In genomic region chr6:71823488-71823887, GRCm38 (mm10) we compare ENCODE assay signal across 7 mouse cellular contexts. TPM values are rescaled to one million over a fixed set of nuclear protein-coding genes. Genes with fewer than 3 reads are reported as not detected.
A peak's percentile ranks its signal among the peaks of the same experiment; 100 is the strongest.
DNase-seq lines count a peak whose midpoint lies in the region; ATAC-seq and TF ChIP-seq lines count a peak whose summit lies in the region.

No protein-coding gene starts in this region.

- intact Hi-C loops in left cerebral cortex, postnatal 4 days (cut with DNase I), result no loop called here

- H3K9me3 ChIP-seq in intestine, postnatal 0 days (ENCODE audit: control insufficient read depth), result no peaks in the 10 kb centered on the region
- H3K9me3 ChIP-seq in midbrain, embryonic 12.5 days, result no peaks in the 10 kb centered on the region

- peak overlapping the region; percentile 74 for H3K4me2 ChIP-seq in intestine, postnatal 0 days (replicated peaks; ENCODE audit: low read depth)
- H3K4me2 ChIP-seq in midbrain, embryonic 12.5 days (replicated peaks), result peak overlapping the region; percentile 65

- no peaks in the 10 kb centered on the region for H3K27me3 ChIP-seq in intestine, postnatal 0 days (replicated peaks; ENCODE audit: control insufficient read depth, insufficient read depth, low read length)
- no peaks in the 10 kb centered on the region for H3K27me3 ChIP-seq in midbrain, embryonic 12.5 days
- H3K27me3 ChIP-seq in small intestine, adult 2 months (ENCODE audit: control insufficient read depth, insufficient read depth, low read length), result no peaks in the 10 kb centered on the region

- DNase-seq in adrenal gland, adult 8-10 months, result peak; percentile 88
- DNase-seq in embryo, embryonic 9.5 days (ENCODE audit: extremely low spot score), result peak; percentile 86
- peak; percentile 70 to 86 for DNase-seq in gastrocnemius, postnatal 4 days (ENCODE audit: low spot score in 2 of 2)
- DNase-seq in left cerebral cortex, postnatal 4 days, result peak; percentile 83

- H3K9ac ChIP-seq in intestine, postnatal 0 days (ENCODE audit: low read depth, low read length), result peak overlapping the region; percentile 69
- peak overlapping the region; percentile 62 for H3K9ac ChIP-seq in midbrain, embryonic 12.5 days (replicated peaks)

- peak; percentile 87 for TF ChIP-seq POLR2A in small intestine, adult 2 months (IDR thresholded peaks at IDR 0.05; ENCODE audit: low read depth, low read length)

- H3K36me3 ChIP-seq in intestine, postnatal 0 days (ENCODE audit: control insufficient read depth, insufficient read depth), result peaks cover 3% of the 10 kb centered on the region; the same call in 1 of the 2 replicates
- peaks cover 2% of the 10 kb centered on the region for H3K36me3 ChIP-seq in midbrain, embryonic 12.5 days
- peaks cover 2% of the 10 kb centered on the region for H3K36me3 ChIP-seq in small intestine, adult 2 months (ENCODE audit: control insufficient read depth, insufficient read depth, low read length)

- TF ChIP-seq CTCF in intestine, postnatal 0 days (IDR thresholded peaks at IDR 0.05; ENCODE audit: low read depth), result no peak
- TF ChIP-seq CTCF in small intestine, adult 2 months (IDR thresholded peaks at IDR 0.05; ENCODE audit: extremely low read depth, insufficient read length, insufficient replicate concordance, low read depth, low read length), result no peak

- no peak overlapping the region for H3K27ac ChIP-seq in intestine, postnatal 0 days (ENCODE audit: low read depth, low read length)
- H3K27ac ChIP-seq in midbrain, embryonic 12.5 days (replicated peaks), result no peak overlapping the region; the same call in 1 of the 2 replicates
- peak overlapping the region; percentile 34; the same call in 1 of the 2 replicates for H3K27ac ChIP-seq in small intestine, adult 2 months (ENCODE audit: insufficient read depth, low read depth, low read length)

- under 1% methylated on average over 19 of the region's 19 CpGs for WGBS in intestine, postnatal 0 days
- under 1% methylated on average over 19 of the region's 19 CpGs for WGBS in midbrain, embryonic 12.5 days
- 0% methylated on average over 19 of the region's 19 CpGs for WGBS in small intestine, adult 2 months

- peak; percentile 89 for ATAC-seq in intestine, postnatal 0 days
- peak; percentile 95 for ATAC-seq in midbrain, embryonic 12.5 days (ENCODE audit: low FRiP score, low read depth)

- peaks cover 3% of the 10 kb centered on the region for H3K4me1 ChIP-seq in intestine, postnatal 0 days (replicated peaks; ENCODE audit: control insufficient read depth, insufficient read depth, low read length)
- H3K4me1 ChIP-seq in midbrain, embryonic 12.5 days, result peaks cover 8% of the 10 kb centered on the region; the same call in 1 of the 2 replicates
- no peaks in the 10 kb centered on the region; the same call in 1 of the 2 replicates for H3K4me1 ChIP-seq in small intestine, adult 2 months (ENCODE audit: control insufficient read depth, insufficient read depth, insufficient read length, low read length)

- H3K4me3 ChIP-seq in intestine, postnatal 0 days (ENCODE audit: low read depth, low read length), result peak overlapping the region; percentile 85
- H3K4me3 ChIP-seq in midbrain, embryonic 12.5 days, result peak overlapping the region; percentile 67
- peak overlapping the region; percentile 99 for H3K4me3 ChIP-seq in small intestine, adult 2 months (ENCODE audit: low read depth, low read length)

RNA-seq across cellular contexts. Expression of gene Mrpl35, which starts 3.3 kb away (rescaled TPM):
- total RNA-seq in adrenal gland, adult 8-10 months (2022), result 10 to 100 TPM; 35.0 to 41.1 (median 39.2) TPM
- 10 to 100 TPM; 28.5 to 32.0 TPM for total RNA-seq in gastrocnemius, postnatal 4 days (2021)
- polyA plus RNA-seq in intestine, postnatal 0 days (2015; fragmentation: Nextera tagmentation; extraction: Ambion mirVana), result 61.4 and 62.1 TPM in 2 replicates
- total RNA-seq in left cerebral cortex, postnatal 4 days (2021), result 10 to 100 TPM; 28.3 to 29.0 TPM
- polyA plus RNA-seq in midbrain, embryonic 12.5 days (2016; fragmentation: Nextera tagmentation; extraction: Ambion mirVana), result 47.0 and 47.7 TPM in 2 replicates
- polyA plus RNA-seq in small intestine, adult 2 months (2012; rRNA removed), result 3.0 and 4.1 TPM in 2 replicates

RNA-seq across cellular contexts. Expression of gene Immt, which starts 7.6 kb away (rescaled TPM):
- total RNA-seq in adrenal gland, adult 8-10 months (2022), result 100 to 1,000 TPM; 226 to 361 (median 285) TPM
- 100 to 1,000 TPM; 174 to 197 TPM for total RNA-seq in gastrocnemius, postnatal 4 days (2021)
- 171 and 180 TPM in 2 replicates for polyA plus RNA-seq in intestine, postnatal 0 days (2015; fragmentation: Nextera tagmentation; extraction: Ambion mirVana)
- total RNA-seq in left cerebral cortex, postnatal 4 days (2021), result 100 to 1,000 TPM; 133 to 134 TPM
- 163 and 168 TPM in 2 replicates for polyA plus RNA-seq in midbrain, embryonic 12.5 days (2016; fragmentation: Nextera tagmentation; extraction: Ambion mirVana)
- polyA plus RNA-seq in small intestine, adult 2 months (2012; rRNA removed), result 30.4 and 40.2 TPM in 2 replicates
